Mouse (Mus musculus) limb, embryonic 14.5 days (tissue): ENCODE data around the gene Atp6v0e. TPM values are rescaled to one million over a fixed set of nuclear protein-coding genes. Genes with fewer than 3 reads are reported as not detected.

Experiments used
- ATAC-seq: fragments of 200-750 bp; cut with Nextera tagmentation; 2 replicates; pipeline ENCODE4 v1.8.0; 2017; ENCODE audit warnings: low read depth, moderate number of reproducible peaks, moderate TSS enrichment; ENCODE audit not compliant: low FRiP score
- DNase-seq: peaks from one replicate; pipeline ENCODE4 v3.0.0-alpha.2; 2015; ENCODE audit warnings: low spot score
- H3K27ac ChIP-seq: fragments of 300-500 bp; sonication (generic); replicated peaks from 2 replicates; pipeline ENCODE4 v1.5.1; 2014; ENCODE audit warnings: low read depth, mild to moderate bottlenecking, low read length, moderate library complexity, mixed read lengths
- H3K27me3 ChIP-seq: fragments of 300-500 bp; sonication (generic); 2 replicates; pipeline ENCODE4 v1.6.1; 2014; ENCODE audit warnings: low read length, mixed read lengths; ENCODE audit not compliant: control insufficient read depth, insufficient read depth
- H3K36me3 ChIP-seq: fragments of 300-500 bp; sonication (generic); 2 replicates; pipeline ENCODE4 v1.6.1; 2014; ENCODE audit warnings: mild to moderate bottlenecking, low read length, moderate library complexity, mixed read lengths; ENCODE audit not compliant: control insufficient read depth, insufficient read depth
- H3K4me1 ChIP-seq: fragments of 300-500 bp; sonication (generic); 2 replicates; pipeline ENCODE4 v1.6.1; 2014; ENCODE audit warnings: antibody characterized with exemption, low read length, mixed read lengths; ENCODE audit not compliant: control insufficient read depth, insufficient read depth
- H3K4me2 ChIP-seq: fragments of 300-500 bp; sonication (generic); replicated peaks from 2 replicates; pipeline ENCODE4 v1.6.1; 2014; ENCODE audit warnings: low read depth, mild to moderate bottlenecking, low read length, moderate library complexity; ENCODE audit not compliant: severe bottlenecking
- H3K4me3 ChIP-seq: fragments of 300-500 bp; sonication (generic); replicated peaks from 2 replicates; pipeline ENCODE4 v1.5.1; 2014; ENCODE audit warnings: low read length
- H3K9ac ChIP-seq: fragments of 300-500 bp; sonication (generic); 2 replicates; pipeline ENCODE4 v1.6.1; 2014; ENCODE audit warnings: mild to moderate bottlenecking, low read depth, low read length, moderate library complexity; ENCODE audit not compliant: severe bottlenecking
- H3K9me3 ChIP-seq: fragments of 300-500 bp; sonication (generic); 2 replicates; pipeline ENCODE4 v1.6.1; 2016; ENCODE audit warnings: low read length; ENCODE audit not compliant: control insufficient read depth
- POLR2A ChIP-seq: fragments of 200-500 bp; IDR thresholded peaks from 2 replicates; pipeline ENCODE4 v1.8.0; 2012; ENCODE audit warnings: inconsistent platforms, mild to moderate bottlenecking, moderate library complexity, borderline replicate concordance; ENCODE audit not compliant: insufficient read depth, insufficient read length; ENCODE audit errors: extremely low read depth
- WGBS: fragments of 180-500 bp; shearing (Covaris S2); extraction: QIAGEN DNeasy Blood & Tissue Kit; methylation state at CpG from one replicate; pipeline ENCODE4 v1.1.7; 2014; 5-methylcytosine and 5-hydroxymethylcytosine counted together
- polyA plus RNA-seq, 2 experiments: library from polyadenylated mRNA; depleted of rRNA in 1 of 2; stranded (reverse) in 1 of 2; unstranded in 1 of 2; fragments of >200 nt; fragmentation: Nextera tagmentation in 1 of 2; extraction: Ambion mirVana in 1 of 2; gene quantifications; 2 replicates each; pipeline versions ENCODE4 v1.2.1 to v1.2.3; 2012 to 2014

The Atp6v0e gene
- polyA plus RNA-seq, 2 experiments = 167 to 228 TPM

GRCm38 (mm10) chr17:26624999-26625398 is 38.0 kb upstream of the Atp6v0e start:
- DNase-seq = no peak
- no peak overlapping the region for H3K4me2 ChIP-seq
- H3K4me3 ChIP-seq = no peak overlapping the region
- H3K27ac ChIP-seq = no peak overlapping the region
- TF ChIP-seq POLR2A = no peak
- ATAC-seq = no peak
- H3K9me3 ChIP-seq = no peaks in the 10 kb centered on the region
- H3K27me3 ChIP-seq = no peaks in the 10 kb centered on the region
- peaks cover 75% of the 10 kb centered on the region for H3K36me3 ChIP-seq
- peaks cover 2% of the 10 kb centered on the region; the same call in 1 of the 2 replicates for H3K4me1 ChIP-seq
- H3K9ac ChIP-seq = no peak overlapping the region
- 89% methylated on average over 8 of the region's 10 CpGs for WGBS

GRCm38 (mm10) chr17:26625521-26626010 is 37.5 kb upstream of the Atp6v0e start:
- H3K36me3 ChIP-seq = peaks cover 78% of the 10 kb centered on the region
- no peak for TF ChIP-seq POLR2A

GRCm38 (mm10) chr17:26628479-26628878 is 34.6 kb upstream of the Atp6v0e start:
- Histone ChIP-seq H3K9ac (no peak overlapping the region), H3K27ac (no peak overlapping the region), H3K27me3 (no peaks in the 10 kb centered on the region), H3K4me1 (no peaks in the 10 kb centered on the region), H3K9me3 (no peaks in the 10 kb centered on the region), H3K4me2 (no peak overlapping the region), H3K36me3 (peaks cover 85% of the 10 kb centered on the region), H3K4me3 (no peak overlapping the region)
- no peak for TF ChIP-seq POLR2A
- ATAC-seq (no peak), DNase-seq (no peak)
- WGBS = 84% methylated on average over 6 of the region's 6 CpGs

More at GRCm38 (mm10) chr17:26625521-26626010, 37.5 kb upstream of the Atp6v0e start:
- H3K27me3 ChIP-seq = no peaks in the 10 kb centered on the region
- no peak overlapping the region for H3K9ac ChIP-seq
- H3K4me2 ChIP-seq = no peak overlapping the region
- no peak overlapping the region for H3K27ac ChIP-seq
- 92% methylated on average over 2 of the region's 2 CpGs for WGBS
- no peaks in the 10 kb centered on the region for H3K9me3 ChIP-seq
- no peak for ATAC-seq
- H3K4me3 ChIP-seq = no peak overlapping the region
- DNase-seq = no peak
- H3K4me1 ChIP-seq = peaks cover 2% of the 10 kb centered on the region; the same call in 1 of the 2 replicates

- 89% methylated on average over 3 of the region's 3 CpGs for WGBS
- DNase-seq = no peak
- no peak for TF ChIP-seq POLR2A
- Histone ChIP-seq H3K27me3 (no peaks in the 10 kb centered on the region), H3K27ac (no peak overlapping the region), H3K4me1 (no peaks in the 10 kb centered on the region), H3K9ac (no peak overlapping the region), H3K4me3 (no peak overlapping the region), H3K36me3 (peaks cover 86% of the 10 kb centered on the region), H3K4me2 (no peak overlapping the region), H3K9me3 (no peaks in the 10 kb centered on the region)
- no peak for ATAC-seq
Measured at GRCm38 (mm10) chr17:26628936-26629335, 34.1 kb upstream of the Atp6v0e start.

GRCm38 (mm10) chr17:26631811-26632327 is 31.2 kb upstream of the Atp6v0e start:
- Histone ChIP-seq H3K27me3 (no peaks in the 10 kb centered on the region), H3K4me1 (no peaks in the 10 kb centered on the region), H3K36me3 (peaks cover 82% of the 10 kb centered on the region), H3K27ac (no peak overlapping the region), H3K4me3 (no peak overlapping the region), H3K9me3 (no peaks in the 10 kb centered on the region), H3K9ac (no peak overlapping the region), H3K4me2 (no peak overlapping the region)
- 77% methylated on average over 8 of the region's 8 CpGs for WGBS
- no peak for TF ChIP-seq POLR2A
- ATAC-seq = no peak
- DNase-seq = no peak
